Mouse (Mus musculus) gastrocnemius, postnatal 10 days (tissue): Measurements from ENCODE around the gene Vps37c. TPM values are rescaled to one million over a fixed set of nuclear protein-coding genes. Genes with fewer than 3 reads are reported as not detected.
A peak's percentile ranks its signal among the peaks of the same experiment; 100 is the strongest.

ENCODE experiments used
- DNase-seq: peaks from one replicate; pipeline ENCODE4 v3.0.0; 2021; ENCODE audit warnings: mixed read lengths
- total RNA-seq, 2 experiments: library from RNA; stranded (reverse); gene quantifications; 2 replicates each; pipeline ENCODE4 v1.2.3; 2021

Gene Vps37c
- total RNA-seq, 2 experiments from 2014 or later, result 17.3 to 23.1 TPM

- DNase-seq, result no peak
Measured at GRCm38 (mm10) chr19:10714168-10714567, 25.6 kb downstream of the Vps37c start.

GRCm38 (mm10) chr19:10714682-10715475 lies 26.3 kb downstream of the Vps37c start:
- DNase-seq, result peak; percentile 77

- DNase-seq, result no peak
Measured at GRCm38 (mm10) chr19:10715476-10715875, 26.9 kb downstream of the Vps37c start.

GRCm38 (mm10) chr19:10718251-10718775 lies 29.8 kb downstream of the Vps37c start:
- no peak for DNase-seq

- no peak for DNase-seq
Measured at GRCm38 (mm10) chr19:10719751-10720150, 31.2 kb downstream of the Vps37c start.

GRCm38 (mm10) chr19:10720524-10720923 lies 32.0 kb downstream of the Vps37c start:
- no peak for DNase-seq

GRCm38 (mm10) chr19:10721064-10721463 lies 32.5 kb downstream of the Vps37c start:
- no peak for DNase-seq

- no peak for DNase-seq
Measured at GRCm38 (mm10) chr19:10723084-10723483, 34.5 kb downstream of the Vps37c start.

GRCm38 (mm10) chr19:10723649-10724048 lies 35.1 kb downstream of the Vps37c start:
- no peak for DNase-seq

- no peak for DNase-seq
Measured at GRCm38 (mm10) chr19:10724629-10725363, 36.3 kb downstream of the Vps37c start.

GRCm38 (mm10) chr19:10729889-10730288 lies 41.4 kb downstream of the Vps37c start:
- no peak for DNase-seq

- DNase-seq, result no peak
Measured at GRCm38 (mm10) chr19:10730469-10730868, 41.9 kb downstream of the Vps37c start.

GRCm38 (mm10) chr19:10731975-10732374 lies 43.4 kb downstream of the Vps37c start:
- DNase-seq, result no peak

- DNase-seq, result no peak
Measured at GRCm38 (mm10) chr19:10732741-10733140, 44.2 kb downstream of the Vps37c start.

GRCm38 (mm10) chr19:10733501-10734127 lies 45.1 kb downstream of the Vps37c start:
- peak; percentile 50 for DNase-seq

GRCm38 (mm10) chr19:10734554-10734953 lies 46.0 kb downstream of the Vps37c start:
- DNase-seq, result no peak

GRCm38 (mm10) chr19:10735061-10735460 lies 46.5 kb downstream of the Vps37c start:
- DNase-seq, result no peak

- DNase-seq, result no peak
Measured at GRCm38 (mm10) chr19:10735861-10736260, 47.3 kb downstream of the Vps37c start.

- DNase-seq, result no peak
Measured at GRCm38 (mm10) chr19:10738038-10738437, 49.5 kb downstream of the Vps37c start.

- DNase-seq, result no peak
Measured at GRCm38 (mm10) chr19:10738811-10739210, 50.3 kb downstream of the Vps37c start, which contains the start of gene Cd5. Gene Cd5 (minus strand): TSS chr19:10739002.

- DNase-seq, result no peak
Measured at GRCm38 (mm10) chr19:10739916-10740315, 51.4 kb downstream of the Vps37c start.

- DNase-seq, result no peak
Measured at GRCm38 (mm10) chr19:10740641-10741440, 52.3 kb downstream of the Vps37c start.
